Mouse (Mus musculus): ENCODE results near the gene Olig3.
"Not testable (repeated sequence)": the region's sequence is repeated elsewhere in the genome, so short reads cannot be mapped to it uniquely, and the experiment has no call there.

Gene Olig3

DNA sequence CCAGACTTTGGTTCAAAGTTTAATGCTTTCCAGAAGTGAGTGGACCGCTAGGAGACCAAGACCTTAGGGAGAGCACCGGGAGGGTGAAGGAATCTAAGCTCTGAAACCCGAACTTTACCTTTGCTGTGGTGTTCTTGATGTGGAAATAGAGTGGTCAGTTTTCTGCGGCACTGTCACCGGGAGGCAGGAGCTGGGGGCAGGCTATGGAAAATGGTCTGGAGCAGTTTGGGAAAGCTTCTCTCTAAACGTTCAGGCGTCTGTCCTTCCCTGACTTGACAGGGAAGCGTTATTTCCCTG lies 5.9 kb downstream of the Olig3 start:
- DNase-seq, result no peak

DNA sequence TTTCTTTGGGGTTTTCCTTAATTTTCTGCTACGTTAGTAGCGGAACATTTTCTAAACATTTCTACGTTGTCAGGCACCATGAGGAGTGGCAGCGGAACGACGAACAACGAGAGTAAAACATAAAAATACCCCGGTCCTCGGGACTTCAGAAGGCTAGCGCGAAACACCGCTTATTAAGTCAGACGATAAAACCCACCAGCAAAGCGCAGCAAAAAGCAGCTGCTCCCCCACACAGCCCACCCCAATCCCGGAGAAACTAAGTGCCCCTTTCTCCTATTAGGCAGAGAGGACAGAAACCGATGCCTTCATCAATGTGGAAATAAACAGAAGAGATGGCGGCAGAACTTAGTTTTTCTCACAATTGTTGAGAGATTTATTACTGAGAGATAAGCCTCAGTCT lies 6.5 kb downstream of the Olig3 start:
- no peak for DNase-seq

DNA sequence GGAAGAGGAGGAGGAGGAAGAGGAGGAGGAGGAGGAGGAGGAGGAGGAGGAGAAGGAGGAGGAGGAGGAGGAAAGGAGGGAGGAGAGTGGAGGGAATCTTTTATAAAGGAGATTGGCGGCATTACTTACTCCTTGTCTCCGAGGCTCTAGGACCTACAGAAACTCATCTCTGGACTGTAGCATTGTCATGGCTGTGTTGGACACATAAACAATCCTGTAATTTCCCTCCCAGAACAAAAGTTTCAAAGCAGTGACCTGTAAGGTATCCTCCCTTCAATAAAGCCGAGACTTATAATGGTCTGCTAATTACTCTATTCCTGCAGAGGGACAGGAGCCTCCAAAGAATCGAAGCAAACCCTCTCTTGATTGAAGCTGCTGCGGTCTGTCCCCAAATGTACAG lies 7.0 kb downstream of the Olig3 start:
- no peak for DNase-seq

DNA sequence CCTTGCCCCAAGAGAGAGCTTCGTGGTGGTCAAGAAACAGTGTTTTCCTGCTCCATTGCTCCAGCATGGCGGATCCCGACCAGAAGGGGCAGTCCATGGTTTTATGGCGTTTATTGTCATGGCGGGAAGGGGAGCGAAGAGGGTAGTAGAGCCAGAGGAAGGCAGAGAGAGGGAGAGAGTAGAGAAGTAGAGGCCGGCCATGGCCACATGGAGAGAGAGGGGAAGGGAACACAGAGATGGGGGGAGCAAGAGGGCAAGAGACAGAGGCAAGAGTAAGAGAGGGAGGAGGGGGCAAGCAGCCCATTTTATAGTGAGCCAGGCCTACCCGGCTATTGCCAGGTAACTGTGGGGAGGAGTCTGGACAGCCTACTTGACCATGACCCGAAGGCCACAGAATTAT lies 12.8 kb downstream of the Olig3 start:
- no peak for DNase-seq

DNA sequence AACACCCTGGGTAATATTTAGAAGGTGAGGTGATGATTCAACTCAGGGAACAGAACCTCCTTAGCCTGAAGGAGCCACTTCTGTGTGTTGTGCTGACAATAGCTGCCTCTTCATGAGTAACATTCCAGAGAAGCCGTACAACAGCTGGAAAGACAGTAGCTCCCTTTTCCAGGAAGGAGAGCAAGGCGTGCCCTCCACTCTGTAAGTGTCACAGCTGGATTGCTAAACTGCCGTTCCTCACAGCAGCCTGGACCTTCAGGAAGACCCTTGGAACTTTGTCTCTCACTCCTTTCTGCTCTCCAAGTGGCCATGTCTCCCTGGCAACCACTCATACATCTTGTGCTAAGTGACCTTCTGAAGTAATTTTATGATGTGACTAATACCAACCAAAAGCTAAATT lies 13.8 kb downstream of the Olig3 start:
- DNase-seq, result no peak

DNA sequence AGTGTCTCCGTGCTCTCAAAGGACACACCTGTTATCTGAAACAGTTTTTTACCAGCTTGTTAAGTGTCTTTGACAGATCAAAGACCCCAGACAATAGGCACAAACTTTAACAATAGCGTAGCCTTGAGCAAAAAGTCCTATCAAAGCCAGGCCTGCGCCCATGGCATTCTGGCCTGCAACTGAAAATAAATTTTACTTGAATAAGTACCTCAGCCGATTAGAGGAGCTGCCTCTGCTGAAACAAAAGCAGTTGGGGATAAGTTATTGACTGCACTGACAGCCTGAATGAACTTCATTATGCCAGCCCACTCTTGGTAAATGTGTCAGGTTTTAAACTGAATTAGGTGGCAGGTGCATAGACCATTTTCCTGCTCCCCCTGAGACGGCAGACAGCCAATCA lies 15.9 kb downstream of the Olig3 start:
- DNase-seq, result no peak

DNA sequence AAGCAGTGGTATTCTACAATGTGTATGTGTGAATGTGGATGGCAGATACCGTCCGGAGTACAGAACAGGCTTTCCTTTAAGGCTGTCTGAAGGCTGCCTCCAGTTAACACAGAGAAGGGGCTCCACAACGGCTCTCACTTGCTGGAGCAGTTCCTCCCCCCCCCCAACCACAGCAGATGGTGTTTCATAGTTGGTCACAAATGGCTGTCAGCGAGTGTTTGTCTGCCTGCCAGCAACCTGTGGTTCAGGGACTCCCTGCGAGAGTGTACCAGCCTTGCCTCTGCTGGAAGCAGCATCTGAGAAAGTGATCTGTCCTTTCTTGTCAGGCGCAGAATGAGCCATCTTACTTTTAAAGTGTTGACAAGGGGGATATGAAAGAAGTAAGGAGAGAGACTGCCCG lies 17.5 kb downstream of the Olig3 start:
- DNase-seq, result no peak

DNA sequence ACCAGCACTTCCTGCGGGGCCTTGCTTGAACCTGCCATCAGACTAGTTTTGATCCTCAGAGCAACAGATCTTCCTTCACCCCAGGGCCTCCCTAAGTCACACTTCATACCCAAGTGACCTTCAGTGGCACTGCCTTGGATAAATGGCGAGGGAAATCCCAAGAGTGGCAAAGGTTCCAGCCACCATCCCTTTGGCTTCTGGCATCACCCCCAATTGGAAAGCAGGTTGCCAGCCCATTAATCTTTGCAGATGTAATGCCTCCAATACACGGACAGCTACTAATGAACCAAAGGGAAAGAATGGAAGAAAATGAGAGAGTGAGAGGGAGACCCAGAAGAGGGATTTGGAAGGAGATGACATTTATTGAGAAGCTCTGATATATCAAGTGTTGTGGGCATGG lies 18.0 kb downstream of the Olig3 start:
- DNase-seq, result no peak

DNA sequence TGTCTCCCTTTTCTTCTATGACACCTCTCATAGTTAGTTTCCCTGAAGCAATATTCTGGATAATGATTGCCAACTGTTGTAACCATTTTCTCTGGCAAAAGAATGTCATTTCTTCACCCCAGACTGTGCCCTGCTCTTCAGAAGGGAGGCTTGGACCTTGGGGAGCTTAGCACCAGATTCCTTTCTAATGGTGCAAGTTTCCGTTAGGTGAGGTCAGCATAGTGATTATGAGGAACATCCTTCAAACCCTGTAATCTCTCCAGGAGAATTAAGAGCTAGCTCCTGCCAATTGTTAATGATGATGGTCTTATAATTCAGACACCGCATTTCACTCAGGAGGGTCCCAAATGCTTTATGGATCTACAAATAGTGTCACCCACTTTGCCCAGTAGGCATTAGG lies 19.5 kb downstream of the Olig3 start:
- no peak for DNase-seq

DNA sequence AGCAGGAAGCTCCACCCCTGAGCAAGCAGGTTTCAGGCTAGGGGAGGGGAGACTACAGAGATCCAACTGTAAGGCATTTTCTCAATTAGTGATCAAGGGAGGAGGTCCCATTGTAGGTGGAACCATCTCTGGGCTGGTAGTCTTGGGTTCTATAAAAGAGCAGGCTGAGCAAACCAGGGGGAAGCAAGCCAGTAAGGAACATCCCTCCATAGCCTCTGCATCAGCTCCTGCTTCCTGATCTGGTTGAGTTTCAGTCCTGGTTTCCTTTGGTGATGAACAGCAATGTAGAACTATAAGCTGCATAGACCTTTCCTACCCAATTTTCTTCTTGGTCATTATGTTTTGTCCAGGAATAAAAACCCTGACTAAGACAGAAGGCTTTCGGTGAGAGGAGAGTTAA lies 24.6 kb downstream of the Olig3 start:
- not testable (repeated sequence) for DNase-seq

DNA sequence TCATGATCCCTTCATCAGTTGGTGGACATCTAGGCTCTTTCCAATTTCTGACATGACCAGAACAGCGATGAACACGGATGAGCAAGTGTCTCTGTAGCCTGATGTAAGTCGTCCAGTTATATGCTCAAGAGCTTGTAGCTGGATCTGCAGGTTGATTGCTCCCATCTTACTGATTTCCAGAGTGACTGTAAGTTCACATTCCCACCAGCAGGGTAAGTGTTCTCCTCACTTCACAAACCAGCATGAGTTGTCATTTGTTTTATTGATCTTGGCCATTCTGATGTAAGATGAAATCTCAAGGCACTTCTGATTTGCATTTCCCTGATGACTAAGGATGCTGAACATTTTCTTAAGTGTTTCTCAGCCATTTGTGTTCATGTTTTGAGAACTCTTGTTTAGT lies 27.8 kb downstream of the Olig3 start:
- DNase-seq, result no peak

DNA sequence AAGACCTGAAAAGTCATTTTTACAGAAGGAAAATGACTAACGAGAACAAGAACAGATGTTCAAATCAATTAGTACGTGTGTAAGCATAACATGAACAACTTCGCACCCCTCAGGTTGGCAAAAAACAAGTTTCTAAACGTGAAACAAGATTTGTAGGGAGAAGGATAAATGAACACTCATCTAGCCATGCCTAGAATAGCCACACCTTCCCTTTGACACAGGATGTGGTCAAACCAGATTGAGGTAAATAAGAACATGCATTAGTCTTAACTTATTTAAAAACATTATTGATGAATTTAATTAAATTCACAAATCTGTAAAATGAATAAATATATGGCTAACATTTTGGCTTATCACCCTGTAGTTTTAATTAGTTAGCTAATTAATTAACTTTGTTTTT lies 35.5 kb downstream of the Olig3 start:
- DNase-seq, result no peak

DNA sequence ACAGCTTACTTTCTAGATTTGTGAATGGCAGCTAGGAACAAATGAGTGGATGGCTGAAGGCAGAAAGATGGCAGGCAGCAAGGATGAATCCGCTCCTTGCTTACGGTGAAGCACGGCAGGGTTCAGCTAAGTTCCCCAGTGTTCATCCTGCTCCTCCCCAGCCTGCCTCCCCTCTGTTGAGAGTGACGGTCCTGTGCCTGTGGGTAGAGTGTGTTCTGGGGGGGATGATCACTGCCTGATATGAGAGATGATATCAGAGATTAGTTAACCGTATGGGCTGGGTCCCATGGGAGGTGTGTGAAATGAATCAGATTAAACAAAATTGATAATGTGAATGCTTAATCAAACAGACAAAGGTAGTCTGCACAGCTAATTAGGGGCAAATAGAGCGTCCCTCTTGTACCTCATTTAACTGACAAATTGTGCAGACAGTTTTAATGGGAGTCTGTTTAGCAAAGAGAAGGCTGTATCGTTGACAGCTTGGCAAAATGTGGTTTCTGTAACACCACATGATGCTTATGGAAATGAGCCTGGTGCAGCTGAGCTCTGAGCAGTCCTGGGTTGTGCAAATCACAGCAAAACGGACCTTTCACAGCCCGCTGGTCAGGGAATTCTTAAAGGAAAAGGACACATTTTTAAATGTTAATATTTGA lies 40.3 kb downstream of the Olig3 start:
- peak; percentile 4 to 6 for DNase-seq

DNA sequence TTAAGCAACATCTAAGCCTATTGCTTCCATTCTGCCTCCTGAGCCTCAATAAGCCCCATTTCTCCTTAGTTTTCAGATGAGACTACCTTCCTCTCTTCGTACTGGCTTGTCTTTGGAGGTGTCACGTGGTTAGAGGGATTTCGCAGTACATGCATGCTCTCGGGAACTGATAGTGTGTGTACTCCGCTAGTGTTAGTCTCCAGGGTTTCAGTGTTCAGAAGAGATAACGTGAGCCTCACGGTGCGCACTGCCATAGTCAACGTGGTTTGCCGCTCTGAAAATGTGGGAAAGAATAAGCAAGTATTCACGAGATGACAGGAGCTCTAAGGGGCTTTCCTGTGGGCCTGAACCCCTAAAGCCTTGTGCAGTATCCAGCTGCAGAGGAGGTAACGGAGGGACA lies 41.1 kb downstream of the Olig3 start:
- DNase-seq, result no peak

DNA sequence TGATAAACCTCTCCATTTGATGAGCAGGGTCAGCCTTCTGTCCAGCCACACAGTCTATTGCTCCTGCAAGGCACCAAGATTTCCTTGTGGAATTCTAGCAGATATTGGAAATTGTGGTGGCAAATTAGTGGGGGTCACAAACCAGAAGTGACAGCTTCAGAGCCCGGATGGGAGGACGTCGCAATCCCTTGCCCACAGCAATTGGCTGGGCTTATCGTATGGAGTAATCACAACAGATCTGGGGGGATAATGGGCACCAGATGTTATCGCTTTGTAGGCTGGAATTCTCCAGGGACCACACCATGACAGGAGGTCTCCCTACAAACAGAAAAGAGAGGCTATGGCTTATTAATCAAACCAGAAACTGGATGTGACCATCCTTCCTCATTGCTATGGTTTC lies 44.8 kb downstream of the Olig3 start:
- no peak for DNase-seq

DNA sequence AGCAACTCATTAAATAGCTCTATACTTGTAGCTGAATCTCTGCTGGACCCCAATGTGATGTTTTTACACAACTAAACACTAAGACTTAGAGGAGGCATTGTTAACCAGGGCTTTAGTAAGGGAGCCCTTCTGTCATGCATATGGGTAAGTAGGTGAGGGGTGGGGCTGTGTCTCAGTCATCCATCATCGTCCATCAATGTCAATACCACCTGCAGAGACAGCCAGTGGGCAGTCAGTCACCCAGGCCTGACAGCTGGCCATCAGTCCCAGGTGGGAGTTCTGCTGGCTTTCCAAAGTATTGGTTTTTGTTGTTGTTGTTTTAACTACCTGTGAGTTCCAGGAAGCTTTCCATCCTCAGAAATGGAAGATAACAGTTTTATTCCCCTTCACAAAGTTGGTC lies 48.1 kb downstream of the Olig3 start:
- DNase-seq, result no peak

DNA sequence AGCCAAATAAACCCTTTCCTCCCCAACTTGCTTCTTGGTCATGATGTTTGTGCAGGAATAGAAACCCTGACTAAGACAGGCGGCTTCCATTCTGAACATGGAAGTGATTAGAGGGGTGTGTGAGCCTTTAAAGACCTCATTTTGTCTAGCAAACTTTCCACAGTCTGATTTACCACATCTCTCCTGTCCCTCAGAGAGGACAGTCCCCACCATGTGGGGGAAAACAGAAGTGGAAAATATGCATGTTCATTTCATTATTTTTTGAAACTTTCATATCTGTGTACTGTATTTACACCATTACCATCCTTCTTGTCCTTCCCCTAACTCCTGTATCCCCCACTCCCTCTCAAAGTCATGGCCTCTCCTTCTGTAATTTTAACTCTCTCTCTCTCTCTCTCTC lies 49.6 kb downstream of the Olig3 start:
- DNase-seq, result no peak

DNA sequence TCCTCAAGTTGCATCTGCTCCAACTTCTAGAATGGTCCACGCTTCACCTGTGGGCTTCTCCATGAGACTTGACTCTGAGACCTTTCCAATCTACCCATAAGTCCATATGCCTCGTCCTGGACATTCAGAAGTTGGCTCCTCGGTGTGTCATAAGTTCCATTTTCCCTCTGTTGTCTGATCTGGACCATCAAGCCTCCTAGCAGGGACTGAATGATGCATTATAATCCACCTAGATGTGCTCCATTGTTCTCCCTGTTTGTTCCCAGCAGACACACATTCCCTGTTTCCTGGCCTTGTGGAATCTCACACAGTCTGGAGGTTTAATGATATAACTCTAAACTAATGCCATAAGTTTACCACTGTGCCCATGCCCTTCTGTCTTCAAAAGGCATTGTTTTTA lies 50.8 kb downstream of the Olig3 start:
- DNase-seq, result no peak

Data from kidney, postnatal 36 days (tissue).